Mouse (Mus musculus): Measurements from ENCODE around the gene Sod1. TPM values are rescaled to one million over a fixed set of nuclear protein-coding genes. Genes with fewer than 3 reads are reported as not detected.

Gene Sod1
- polyA plus RNA-seq, 1 experiment from 2014 or later: 1,316 TPM

GRCm38 (mm10) chr16:90252521-90252920 is 32.0 kb downstream of the Sod1 start:
- H3K9ac ChIP-seq: no peak overlapping the region
- peaks cover 88% of the 10 kb centered on the region for H3K36me3 ChIP-seq (ENCODE audit: insufficient read depth)
- no peaks in the 10 kb centered on the region for H3K9me3 ChIP-seq (ENCODE audit: low read depth, low read length)
- H3K27ac ChIP-seq (ENCODE audit: low read depth): no peak overlapping the region
- no peaks in the 10 kb centered on the region for H3K4me1 ChIP-seq (ENCODE audit: insufficient read depth)
- no peaks in the 10 kb centered on the region for H3K27me3 ChIP-seq (ENCODE audit: insufficient read depth, low read length)
- DNase-seq: no peak
- no peak overlapping the region for H3K4me3 ChIP-seq (ENCODE audit: low read depth, low read length)
- H3K4me2 ChIP-seq: no peak overlapping the region
- 90% methylated on average over 2 of the region's 2 CpGs for WGBS
- TF ChIP-seq CTCF (IDR thresholded peaks at IDR 0.05; ENCODE audit: low read depth): no peak
- ATAC-seq (ENCODE audit: insufficient read depth): no peak

GRCm38 (mm10) chr16:90258950-90259349 is 38.4 kb downstream of the Sod1 start:
- Histone ChIP-seq H3K27me3 (ENCODE audit: insufficient read depth, low read length) (no peaks in the 10 kb centered on the region), H3K4me1 (ENCODE audit: insufficient read depth) (no peaks in the 10 kb centered on the region), H3K9me3 (ENCODE audit: low read depth, low read length) (no peaks in the 10 kb centered on the region), H3K27ac (ENCODE audit: low read depth) (no peak overlapping the region), H3K4me3 (ENCODE audit: low read depth, low read length) (no peak overlapping the region), H3K4me2 (no peak overlapping the region), H3K9ac (no peak overlapping the region), H3K36me3 (ENCODE audit: insufficient read depth) (peaks cover 68% of the 10 kb centered on the region)
- DNase-seq (no peak), ATAC-seq (ENCODE audit: insufficient read depth) (no peak)
- 87% methylated on average over 7 of the region's 7 CpGs for WGBS
- TF ChIP-seq CTCF (IDR thresholded peaks at IDR 0.05; ENCODE audit: low read depth): no peak

GRCm38 (mm10) chr16:90259623-90260022 is 39.1 kb downstream of the Sod1 start:
- Histone ChIP-seq H3K36me3 (ENCODE audit: insufficient read depth) (peaks cover 62% of the 10 kb centered on the region), H3K9ac (no peak overlapping the region), H3K27me3 (ENCODE audit: insufficient read depth, low read length) (no peaks in the 10 kb centered on the region), H3K4me3 (ENCODE audit: low read depth, low read length) (no peak overlapping the region), H3K4me1 (ENCODE audit: insufficient read depth) (no peaks in the 10 kb centered on the region), H3K9me3 (ENCODE audit: low read depth, low read length) (no peaks in the 10 kb centered on the region), H3K4me2 (no peak overlapping the region), H3K27ac (ENCODE audit: low read depth) (no peak overlapping the region)
- 80% methylated on average over 5 of the region's 5 CpGs for WGBS
- TF ChIP-seq CTCF (IDR thresholded peaks at IDR 0.05; ENCODE audit: low read depth): no peak
- DNase-seq (peak; percentile 20), ATAC-seq (ENCODE audit: insufficient read depth) (no peak)

- 65% methylated on average over 4 of the region's 4 CpGs for WGBS
- H3K4me2 ChIP-seq: no peak overlapping the region
- peak; percentile 12 for DNase-seq
- H3K36me3 ChIP-seq (ENCODE audit: insufficient read depth): peaks cover 59% of the 10 kb centered on the region
- no peak for ATAC-seq (ENCODE audit: insufficient read depth)
- H3K4me3 ChIP-seq (ENCODE audit: low read depth, low read length): no peak overlapping the region
- H3K27me3 ChIP-seq (ENCODE audit: insufficient read depth, low read length): no peaks in the 10 kb centered on the region
- no peak for TF ChIP-seq CTCF (IDR thresholded peaks at IDR 0.05; ENCODE audit: low read depth)
- H3K27ac ChIP-seq (ENCODE audit: low read depth): no peak overlapping the region
- no peaks in the 10 kb centered on the region for H3K9me3 ChIP-seq (ENCODE audit: low read depth, low read length)
- H3K9ac ChIP-seq: no peak overlapping the region
- H3K4me1 ChIP-seq (ENCODE audit: insufficient read depth): no peaks in the 10 kb centered on the region
These were observed 39.5 kb downstream of the Sod1 start for GRCm38 (mm10) chr16:90260097-90260496.

- no peak overlapping the region for H3K4me3 ChIP-seq (ENCODE audit: low read depth, low read length)
- H3K27me3 ChIP-seq (ENCODE audit: insufficient read depth, low read length): no peaks in the 10 kb centered on the region
- peaks cover 46% of the 10 kb centered on the region for H3K36me3 ChIP-seq (ENCODE audit: insufficient read depth)
- ATAC-seq (ENCODE audit: insufficient read depth) (no peak), DNase-seq (no peak)
- no peaks in the 10 kb centered on the region for H3K4me1 ChIP-seq (ENCODE audit: insufficient read depth)
- 88% methylated on average over 2 of the region's 2 CpGs for WGBS
- TF ChIP-seq CTCF (IDR thresholded peaks at IDR 0.05; ENCODE audit: low read depth): no peak
- H3K27ac ChIP-seq (ENCODE audit: low read depth): no peak overlapping the region
- H3K4me2 ChIP-seq: no peak overlapping the region
- no peak overlapping the region for H3K9ac ChIP-seq
- H3K9me3 ChIP-seq (ENCODE audit: low read depth, low read length): no peaks in the 10 kb centered on the region
These were observed 41.2 kb downstream of the Sod1 start for GRCm38 (mm10) chr16:90261791-90262190.

GRCm38 (mm10) chr16:90264021-90264420 is 43.5 kb downstream of the Sod1 start:
- DNase-seq: no peak
- Histone ChIP-seq H3K27me3 (ENCODE audit: insufficient read depth, low read length) (no peaks in the 10 kb centered on the region), H3K36me3 (ENCODE audit: insufficient read depth) (peaks cover 26% of the 10 kb centered on the region; the same call in 1 of the 2 replicates), H3K9ac (no peak overlapping the region), H3K4me1 (ENCODE audit: insufficient read depth) (no peaks in the 10 kb centered on the region), H3K9me3 (ENCODE audit: low read depth, low read length) (no peaks in the 10 kb centered on the region), H3K4me2 (no peak overlapping the region), H3K27ac (ENCODE audit: low read depth) (no peak overlapping the region), H3K4me3 (ENCODE audit: low read depth, low read length) (no peak overlapping the region)
- ATAC-seq (ENCODE audit: insufficient read depth): no peak
- WGBS: 78% methylated on average over 5 of the region's 5 CpGs
- TF ChIP-seq CTCF (IDR thresholded peaks at IDR 0.05; ENCODE audit: low read depth): no peak

- peaks cover 17% of the 10 kb centered on the region; the same call in 1 of the 2 replicates for H3K36me3 ChIP-seq (ENCODE audit: insufficient read depth)
- H3K4me2 ChIP-seq: no peak overlapping the region
- H3K9ac ChIP-seq: no peak overlapping the region
- DNase-seq (no peak), ATAC-seq (ENCODE audit: insufficient read depth) (no peak)
- no peaks in the 10 kb centered on the region for H3K9me3 ChIP-seq (ENCODE audit: low read depth, low read length)
- H3K27ac ChIP-seq (ENCODE audit: low read depth): no peak overlapping the region
- no peaks in the 10 kb centered on the region for H3K27me3 ChIP-seq (ENCODE audit: insufficient read depth, low read length)
- H3K4me3 ChIP-seq (ENCODE audit: low read depth, low read length): no peak overlapping the region
- TF ChIP-seq CTCF (IDR thresholded peaks at IDR 0.05; ENCODE audit: low read depth): no peak
- no peaks in the 10 kb centered on the region for H3K4me1 ChIP-seq (ENCODE audit: insufficient read depth)
- 60% methylated on average over 1 of the region's 1 CpGs for WGBS
These were observed 44.6 kb downstream of the Sod1 start for GRCm38 (mm10) chr16:90265106-90265505.

- TF ChIP-seq CTCF (IDR thresholded peaks at IDR 0.05; ENCODE audit: low read depth): no peak
- Histone ChIP-seq H3K9me3 (ENCODE audit: low read depth, low read length) (no peaks in the 10 kb centered on the region), H3K27ac (ENCODE audit: low read depth) (no peak overlapping the region), H3K4me1 (ENCODE audit: insufficient read depth) (no peaks in the 10 kb centered on the region), H3K27me3 (ENCODE audit: insufficient read depth, low read length) (no peaks in the 10 kb centered on the region), H3K4me2 (no peak overlapping the region), H3K9ac (no peak overlapping the region), H3K4me3 (ENCODE audit: low read depth, low read length) (no peak overlapping the region), H3K36me3 (ENCODE audit: insufficient read depth) (peaks cover 6% of the 10 kb centered on the region; the same call in 1 of the 2 replicates)
- DNase-seq: peak; percentile 72
- 7% methylated on average over 1 of the region's 1 CpGs for WGBS
- 0 out of 2 replicates have a peak, but pooled peaks have one; percentile 35 for ATAC-seq (ENCODE audit: insufficient read depth)
These were observed 46.0 kb downstream of the Sod1 start for GRCm38 (mm10) chr16:90266581-90266980.
